Mouse (Mus musculus): ENCODE data around the gene Chd3.

Gene Chd3

GRCm38 (mm10) chr11:69366855-69367615 lies 2.2 kb downstream of the Chd3 start:
- peak; percentile 30 to 41 for DNase-seq (ENCODE audit: low spot score in 2 of 2)

- peak; percentile 71 to 75 for DNase-seq (ENCODE audit: low spot score in 2 of 2)
Observed at GRCm38 (mm10) chr11:69366157-69366854, 2.9 kb downstream of the Chd3 start.

GRCm38 (mm10) chr11:69365722-69366121 lies 3.5 kb downstream of the Chd3 start:
- DNase-seq (ENCODE audit: low spot score in 2 of 2): no peak

GRCm38 (mm10) chr11:69364910-69365309 lies 4.3 kb downstream of the Chd3 start:
- no peak for DNase-seq (ENCODE audit: low spot score in 2 of 2)

GRCm38 (mm10) chr11:69364376-69364775 lies 4.8 kb downstream of the Chd3 start:
- DNase-seq (ENCODE audit: low spot score in 2 of 2): no peak

GRCm38 (mm10) chr11:69362479-69362878 lies 6.7 kb downstream of the Chd3 start:
- no peak for DNase-seq (ENCODE audit: low spot score in 2 of 2)

- no peak for DNase-seq (ENCODE audit: low spot score in 2 of 2)
Observed at GRCm38 (mm10) chr11:69362021-69362420, 7.2 kb downstream of the Chd3 start.

- no peak for DNase-seq (ENCODE audit: low spot score in 2 of 2)
Observed at GRCm38 (mm10) chr11:69357690-69358089, 11.5 kb downstream of the Chd3 start.

GRCm38 (mm10) chr11:69356544-69356943 lies 12.7 kb downstream of the Chd3 start:
- no peak for DNase-seq (ENCODE audit: low spot score in 2 of 2)

GRCm38 (mm10) chr11:69346441-69346840 lies 22.8 kb downstream of the Chd3 start:
- DNase-seq (ENCODE audit: low spot score in 2 of 2): no peak

GRCm38 (mm10) chr11:69340161-69341131 lies 28.8 kb downstream of the Chd3 start, which contains the start of gene Rnf227:
Gene Rnf227 (plus strand): TSS chr11:69340461.
- DNase-seq (ENCODE audit: low spot score in 2 of 2): peak; percentile 51 to 68

- no peak for DNase-seq (ENCODE audit: low spot score in 2 of 2)
Observed at GRCm38 (mm10) chr11:69334796-69335195, 34.4 kb downstream of the Chd3 start.

GRCm38 (mm10) chr11:69333922-69334321 lies 35.3 kb downstream of the Chd3 start:
- no peak for DNase-seq (ENCODE audit: low spot score in 2 of 2)

GRCm38 (mm10) chr11:69332713-69333253 lies 36.4 kb downstream of the Chd3 start:
- DNase-seq (ENCODE audit: low spot score in 2 of 2): no peak

- DNase-seq (ENCODE audit: low spot score in 2 of 2): peak; percentile 66 to 76
Observed at GRCm38 (mm10) chr11:69331929-69332405, 37.2 kb downstream of the Chd3 start.

GRCm38 (mm10) chr11:69331152-69331551 lies 38.1 kb downstream of the Chd3 start:
- no peak for DNase-seq (ENCODE audit: low spot score in 2 of 2)

- no peak for DNase-seq (ENCODE audit: low spot score in 2 of 2)
Observed at GRCm38 (mm10) chr11:69328517-69328916, 40.7 kb downstream of the Chd3 start.

- DNase-seq (ENCODE audit: low spot score in 2 of 2): no peak
Observed at GRCm38 (mm10) chr11:69327648-69328047, 41.6 kb downstream of the Chd3 start.

- no peak for DNase-seq (ENCODE audit: low spot score in 2 of 2)
Observed at GRCm38 (mm10) chr11:69327157-69327442, 42.1 kb downstream of the Chd3 start.

- DNase-seq (ENCODE audit: low spot score in 2 of 2): peak; percentile 33 to 47
Observed at GRCm38 (mm10) chr11:69326408-69327156, 42.6 kb downstream of the Chd3 start.
